Mouse (Mus musculus) lung, postnatal 10 days (tissue): ENCODE measurements around the gene Paxbp1.
"Not testable (repeated sequence)": the region's sequence is repeated elsewhere in the genome, so short reads cannot be mapped to it uniquely, and the experiment has no call there.

Experiments
- DNase-seq: peaks from one replicate; pipeline ENCODE4 v3.0.0; 2021

The Paxbp1 gene

GRCm38 (mm10) chr16:91044270-91045182 lies at the start of gene Paxbp1:
Paxbp1 (minus strand) TSS chr16:91044543.
- peak; percentile 99 for DNase-seq

GRCm38 (mm10) chr16:91086642-91087306 lies 42.4 kb upstream of the Paxbp1 start:
- DNase-seq = no peak

GRCm38 (mm10) chr16:91085239-91085825 lies 41.0 kb upstream of the Paxbp1 start:
- DNase-seq = peak; percentile 34

- DNase-seq = no peak
Measured at GRCm38 (mm10) chr16:91084307-91085238, 40.2 kb upstream of the Paxbp1 start.

- no peak for DNase-seq
Measured at GRCm38 (mm10) chr16:91083002-91083646, 38.8 kb upstream of the Paxbp1 start.

- peak; percentile 81 for DNase-seq
Measured at GRCm38 (mm10) chr16:91081508-91081907, 37.2 kb upstream of the Paxbp1 start.

- peak; percentile 50 for DNase-seq
Measured at GRCm38 (mm10) chr16:91076180-91076579, 31.8 kb upstream of the Paxbp1 start.

- DNase-seq = not testable (repeated sequence)
Measured at GRCm38 (mm10) chr16:91075423-91075822, 31.1 kb upstream of the Paxbp1 start.

- peak; percentile 96 for DNase-seq
Measured at GRCm38 (mm10) chr16:91073163-91073892, 29.0 kb upstream of the Paxbp1 start.

- DNase-seq = no peak
Measured at GRCm38 (mm10) chr16:91072256-91072655, 27.9 kb upstream of the Paxbp1 start.

GRCm38 (mm10) chr16:91068969-91069368 lies 24.6 kb upstream of the Paxbp1 start:
- DNase-seq = peak; percentile 68

- DNase-seq = no peak
Measured at GRCm38 (mm10) chr16:91067122-91067521, 22.8 kb upstream of the Paxbp1 start.

GRCm38 (mm10) chr16:91064583-91065365 lies 20.4 kb upstream of the Paxbp1 start:
- no peak for DNase-seq

- no peak for DNase-seq
Measured at GRCm38 (mm10) chr16:91063786-91064185, 19.4 kb upstream of the Paxbp1 start.

GRCm38 (mm10) chr16:91061531-91062318 lies 17.4 kb upstream of the Paxbp1 start:
- DNase-seq = no peak

- DNase-seq = no peak
Measured at GRCm38 (mm10) chr16:91057741-91058140, 13.4 kb upstream of the Paxbp1 start.

- DNase-seq = no peak
Measured at GRCm38 (mm10) chr16:91057261-91057660, 12.9 kb upstream of the Paxbp1 start.

- no peak for DNase-seq
Measured at GRCm38 (mm10) chr16:91056043-91056821, 11.9 kb upstream of the Paxbp1 start.

- DNase-seq = no peak
Measured at GRCm38 (mm10) chr16:91055150-91055549, 10.8 kb upstream of the Paxbp1 start.
